ENCODE assay signal across 17 mouse cellular contexts in the genomic region with DNA sequence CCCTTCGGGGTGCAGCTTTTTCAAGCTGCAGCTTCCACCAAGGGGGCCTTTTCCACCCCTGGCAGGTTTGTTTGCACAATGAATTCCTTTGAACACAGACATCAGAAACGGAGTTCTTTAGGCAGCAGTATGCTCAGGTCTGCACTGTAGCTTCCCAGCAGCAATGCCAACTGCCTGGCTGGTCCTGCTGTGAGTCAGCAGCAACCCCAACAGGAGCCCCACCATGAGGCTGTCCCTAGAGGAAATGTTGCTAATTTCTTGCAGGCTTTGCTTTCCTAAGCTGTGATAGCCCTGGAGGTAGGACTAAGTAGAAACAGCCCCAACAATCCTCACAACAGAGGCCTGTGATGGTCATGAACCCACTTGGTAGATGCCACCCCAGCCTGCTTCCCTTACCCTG. TPM values are rescaled to one million over a fixed set of nuclear protein-coding genes. Genes with fewer than 3 reads are reported as not detected.
DNase-seq lines count a peak whose midpoint lies in the region; ATAC-seq and TF ChIP-seq lines count a peak whose summit lies in the region.
"Had no signal": no experiment of that assay in that cellular context is flagged by ENCODE, and none has a peak within 500 bp of the region (broad histone marks: within the 10 kb centered on the region; RNA-seq: fewer than 3 reads in every experiment).

No protein-coding gene starts in this region.

- no peak for TF ChIP-seq POLR2A in heart, adult 2 months (IDR thresholded peaks at IDR 0.05; ENCODE audit: insufficient read depth, low read depth, low read length)
- no peak for TF ChIP-seq POLR2A in lung, adult 2 months (IDR thresholded peaks at IDR 0.05; ENCODE audit: borderline replicate concordance, extremely low read depth, low read depth, low read length)

- no peak overlapping the region for H3K4me2 ChIP-seq in lung, embryonic 16.5 days (ENCODE audit: low read depth, low read length)
- no peak overlapping the region for H3K4me2 ChIP-seq in limb, embryonic 12.5 days
- H3K4me2 ChIP-seq in intestine, embryonic 15.5 days (replicated peaks), result no peak overlapping the region
- H3K4me2 ChIP-seq: midbrain, embryonic 15.5 days had no signal

- H3K27ac ChIP-seq in heart, embryonic 10.5 days, result peak overlapping the region; percentile 48; the same call in 1 of the 2 replicates
- no peak overlapping the region for H3K27ac ChIP-seq in heart, adult 2 months
- H3K27ac ChIP-seq in lung, embryonic 16.5 days (ENCODE audit: low read length), result peak overlapping the region; percentile 62
- peak overlapping the region; percentile 66; the same call in 1 of the 2 replicates for H3K27ac ChIP-seq in limb, embryonic 12.5 days
- no peak overlapping the region for H3K27ac ChIP-seq in intestine, embryonic 15.5 days
- H3K27ac ChIP-seq: liver, embryonic 14.5 days; midbrain, embryonic 15.5 days had no signal

- no peaks in the 10 kb centered on the region for H3K36me3 ChIP-seq in heart, embryonic 10.5 days
- no peaks in the 10 kb centered on the region for H3K36me3 ChIP-seq in heart, adult 2 months (ENCODE audit: control insufficient read depth, insufficient read depth, low read length)
- no peaks in the 10 kb centered on the region for H3K36me3 ChIP-seq in lung, embryonic 16.5 days (ENCODE audit: control insufficient read depth, insufficient read depth, low read length)
- H3K36me3 ChIP-seq in limb, embryonic 12.5 days, result no peaks in the 10 kb centered on the region
- no peaks in the 10 kb centered on the region for H3K36me3 ChIP-seq in intestine, embryonic 15.5 days
- H3K36me3 ChIP-seq: midbrain, embryonic 15.5 days had no signal

- H3K9me3 ChIP-seq in heart, embryonic 10.5 days, result no peaks in the 10 kb centered on the region
- H3K9me3 ChIP-seq in lung, embryonic 16.5 days (ENCODE audit: control insufficient read depth, low read length), result no peaks in the 10 kb centered on the region
- no peaks in the 10 kb centered on the region; the same call in 1 of the 2 replicates for H3K9me3 ChIP-seq in limb, embryonic 12.5 days
- no peaks in the 10 kb centered on the region for H3K9me3 ChIP-seq in intestine, embryonic 15.5 days
- H3K9me3 ChIP-seq: midbrain, embryonic 15.5 days had no signal

- ATAC-seq in lung, embryonic 16.5 days (ENCODE audit: low read depth), result peak; percentile 49; the same call in 1 of the 2 replicates
- no peak for ATAC-seq in limb, embryonic 12.5 days (ENCODE audit: insufficient number of reproducible peaks, insufficient read depth, low FRiP score, low TSS enrichment, low read depth)
- ATAC-seq in megakaryocyte-erythroid progenitor cell, adult 5-6 weeks (replicated peaks; ENCODE audit: low FRiP score, low TSS enrichment, poor library complexity, severe bottlenecking), result no peak
- ATAC-seq in intestine, embryonic 15.5 days, result no peak
- ATAC-seq: forebrain, embryonic 16.5 days; midbrain, embryonic 15.5 days had no signal

- peaks cover 26% of the 10 kb centered on the region for H3K4me1 ChIP-seq in heart, embryonic 10.5 days
- no peaks in the 10 kb centered on the region for H3K4me1 ChIP-seq in heart, adult 2 months (ENCODE audit: control insufficient read depth, insufficient read depth, low read length)
- peaks cover 7% of the 10 kb centered on the region for H3K4me1 ChIP-seq in lung, embryonic 16.5 days (replicated peaks; ENCODE audit: control insufficient read depth, insufficient read depth, low read length)
- no peaks in the 10 kb centered on the region for H3K4me1 ChIP-seq in lung, adult 2 months (ENCODE audit: control insufficient read depth, insufficient read depth, low read length)
- H3K4me1 ChIP-seq in limb, embryonic 12.5 days (replicated peaks), result peaks cover 25% of the 10 kb centered on the region
- no peaks in the 10 kb centered on the region for H3K4me1 ChIP-seq in intestine, embryonic 15.5 days (replicated peaks)

- intact Hi-C loops in heart, adult 2 months (cut with DNase I), result no loop called here

- DNase-seq in heart, embryonic 10.5 days (ENCODE audit: low spot score), result no peak
- DNase-seq in heart, adult 2 months, result no peak
- DNase-seq in lung, adult 2 months, result no peak
- DNase-seq in brain, adult 2 months (ENCODE audit: low read depth, low spot score), result peak; percentile 80
- DNase-seq: cerebellum, adult 11-12 months; heart, postnatal 36 days had no signal

- 7% methylated on average over 2 of the region's 2 CpGs for WGBS in heart, embryonic 10.5 days
- 38% methylated on average over 2 of the region's 2 CpGs for WGBS in heart, adult 2 months
- WGBS in lung, embryonic 16.5 days, result 4% methylated on average over 2 of the region's 2 CpGs
- WGBS in lung, adult 2 months, result 18% methylated on average over 2 of the region's 2 CpGs
- 19% methylated on average over 2 of the region's 2 CpGs for WGBS in limb, embryonic 12.5 days
- 9% methylated on average over 2 of the region's 2 CpGs for WGBS in intestine, embryonic 15.5 days

- no peak overlapping the region for H3K4me3 ChIP-seq in heart, embryonic 10.5 days
- H3K4me3 ChIP-seq in heart, adult 2 months, result no peak overlapping the region
- H3K4me3 ChIP-seq in lung, embryonic 16.5 days (ENCODE audit: low read length), result no peak overlapping the region
- H3K4me3 ChIP-seq in lung, adult 2 months (replicated peaks; ENCODE audit: extremely low read depth, low read depth, low read length), result no peak overlapping the region
- H3K4me3 ChIP-seq in limb, embryonic 12.5 days (replicated peaks), result no peak overlapping the region
- no peak overlapping the region for H3K4me3 ChIP-seq in intestine, embryonic 15.5 days (replicated peaks)
- H3K4me3 ChIP-seq: erythroblast, embryonic 14.5 days; midbrain, embryonic 15.5 days had no signal

- H3K9ac ChIP-seq in heart, adult 2 months (ENCODE audit: low read depth, low read length), result no peak overlapping the region
- no peak overlapping the region for H3K9ac ChIP-seq in lung, embryonic 16.5 days (ENCODE audit: low read length)
- no peak overlapping the region for H3K9ac ChIP-seq in limb, embryonic 12.5 days (replicated peaks)
- no peak overlapping the region for H3K9ac ChIP-seq in intestine, embryonic 15.5 days
- H3K9ac ChIP-seq: liver, embryonic 14.5 days; midbrain, embryonic 15.5 days had no signal

- no peak for TF ChIP-seq CTCF in heart, adult 2 months (IDR thresholded peaks at IDR 0.05)
- no peak for TF ChIP-seq CTCF in lung, adult 2 months (IDR thresholded peaks at IDR 0.05; ENCODE audit: insufficient read depth, low read length)

- no peaks in the 10 kb centered on the region for H3K79me2 ChIP-seq in heart, adult 2 months (replicated peaks; ENCODE audit: control insufficient read depth, insufficient read depth, low read length)

- H3K27me3 ChIP-seq in heart, embryonic 10.5 days (ENCODE audit: insufficient read depth, poor library complexity, severe bottlenecking), result peaks cover 29% of the 10 kb centered on the region; the same call in 1 of the 2 replicates
- no peaks in the 10 kb centered on the region for H3K27me3 ChIP-seq in heart, adult 2 months (ENCODE audit: control insufficient read depth, insufficient read depth, low read length)
- no peaks in the 10 kb centered on the region for H3K27me3 ChIP-seq in lung, embryonic 16.5 days (ENCODE audit: control insufficient read depth, insufficient read depth, low read depth, low read length)
- no peaks in the 10 kb centered on the region for H3K27me3 ChIP-seq in limb, embryonic 12.5 days
- H3K27me3 ChIP-seq in intestine, embryonic 15.5 days (replicated peaks), result no peaks in the 10 kb centered on the region
- H3K27me3 ChIP-seq: midbrain, embryonic 15.5 days had no signal

- no peak for TF ChIP-seq EP300 in heart, adult 2 months (IDR thresholded peaks at IDR 0.05; ENCODE audit: insufficient read depth, low read depth, low read length)

RNA-seq across cellular contexts. Expression of a gene that starts 2.0 kb away (rescaled TPM):
- 0.21 and 0.69 TPM in 2 replicates for polyA plus RNA-seq in heart, embryonic 10.5 days (2016; fragmentation: Nextera tagmentation; extraction: Ambion mirVana)
- 1 to 10 TPM; 1.1 to 2.1 TPM for total RNA-seq in heart, adult 2 months (2021)
- polyA plus RNA-seq in heart, adult 2 months (2012; rRNA removed), result 7.7 and 9.4 TPM in 2 replicates
- polyA plus RNA-seq in lung, embryonic 16.5 days (2015; fragmentation: Nextera tagmentation; extraction: Ambion mirVana), result 0.54 and 0.84 TPM in 2 replicates
- 0.17 and 0.18 TPM in 2 replicates for polyA plus RNA-seq in lung, adult 2 months (2012; rRNA removed)
- polyA plus RNA-seq in limb, embryonic 12.5 days (2016; fragmentation: Nextera tagmentation; extraction: Ambion mirVana), result 0.10 and 0.25 TPM in 2 replicates
- not detected in 2 replicates for total RNA-seq in megakaryocyte-erythroid progenitor cell, adult 5-6 weeks (2014; fragmentation: Nextera tagmentation)
- total RNA-seq in megakaryocyte-erythroid progenitor cell, adult 5-6 weeks (2017), result not detected in 2 replicates
- polyA plus RNA-seq in intestine, embryonic 15.5 days (2015; fragmentation: Nextera tagmentation; extraction: Ambion mirVana), result 3.9 and 5.4 TPM in 2 replicates
- total RNA-seq: common myeloid progenitor, adult 5-6 weeks; gastrocnemius, adult 8-10 months had no signal
- polyA plus RNA-seq: erythroblast, embryonic 14.5 days; forebrain, embryonic 16.5 days; kidney, embryonic 14.5 days; liver, embryonic 14.5 days had no signal

RNA-seq across cellular contexts. Expression of a gene that starts 24.7 kb away (rescaled TPM):
- polyA plus RNA-seq in heart, embryonic 10.5 days (2016; fragmentation: Nextera tagmentation; extraction: Ambion mirVana), result 0.25 and 0.39 TPM in 2 replicates
- total RNA-seq in heart, adult 2 months (2021), result under 1 TPM; 0.44 to 0.77 TPM
- polyA plus RNA-seq in heart, adult 2 months (2012; rRNA removed), result 1.1 and 1.4 TPM in 2 replicates
- polyA plus RNA-seq in lung, embryonic 16.5 days (2015; fragmentation: Nextera tagmentation; extraction: Ambion mirVana), result 0.54 and 0.64 TPM in 2 replicates
- polyA plus RNA-seq in lung, adult 2 months (2012; rRNA removed), result 0.03 and 0.04 TPM in 2 replicates
- polyA plus RNA-seq in limb, embryonic 12.5 days (2016; fragmentation: Nextera tagmentation; extraction: Ambion mirVana), result 0.52 and 0.75 TPM in 2 replicates
- not detected in 2 replicates for total RNA-seq in megakaryocyte-erythroid progenitor cell, adult 5-6 weeks (2014; fragmentation: Nextera tagmentation)
- not detected in 2 replicates for total RNA-seq in megakaryocyte-erythroid progenitor cell, adult 5-6 weeks (2017)
- polyA plus RNA-seq in intestine, embryonic 15.5 days (2015; fragmentation: Nextera tagmentation; extraction: Ambion mirVana), result 0.21 and 0.26 TPM in 2 replicates
- total RNA-seq: common myeloid progenitor, adult 5-6 weeks had no signal
- polyA plus RNA-seq: erythroblast, embryonic 14.5 days; kidney, embryonic 14.5 days had no signal

Comparison
In these comparisons a context has a peak if more than half of its experiments do, and no peak if none do; other contexts are left out.
1. H3K27ac ChIP-seq: peak in heart, embryonic 10.5 days (single experiment), lung, embryonic 16.5 days (single experiment) and limb, embryonic 12.5 days (single experiment); none in heart, adult 2 months (single experiment) and intestine, embryonic 15.5 days (single experiment).